ENCODE assay signal across 25 mouse cellular contexts in genomic region chr1:63140231-63140630, GRCm38 (mm10).
"Had no signal": no experiment of that assay in that cellular context is flagged by ENCODE, and none has a peak within 500 bp of the region (broad histone marks: within the 10 kb centered on the region; RNA-seq: fewer than 3 reads in every experiment).

No protein-coding gene starts in this region.

- H3K27me3 ChIP-seq: heart, embryonic 12.5 days; hindbrain, embryonic 12.5 days; limb, embryonic 12.5 days; liver, embryonic 13.5 days; liver, embryonic 15.5 days had no signal

- H3K4me3 ChIP-seq: heart, adult 2 months; heart, embryonic 10.5 days; heart, embryonic 12.5 days; hindbrain, embryonic 10.5 days; hindbrain, embryonic 12.5 days; layer of hippocampus, adult 2 months; left cerebral cortex, adult 2 months; limb, embryonic 10.5 days; limb, embryonic 12.5 days; liver, embryonic 13.5 days; liver, embryonic 15.5 days had no signal

- ATAC-seq: hindbrain, embryonic 16.5 days; intestine, postnatal 0 days had no signal

- H3K4me2 ChIP-seq: heart, embryonic 12.5 days; hindbrain, embryonic 12.5 days; hindbrain, embryonic 14.5 days; limb, embryonic 12.5 days; liver, embryonic 11.5 days; liver, embryonic 13.5 days; liver, embryonic 15.5 days had no signal

- DNase-seq: gastrocnemius, postnatal 10 days; gastrocnemius, postnatal 25 days; heart, adult 2 months; heart, postnatal 10 days; heart, postnatal 4 days; kidney, adult 18-20 months; kidney, adult 8-10 months; kidney, postnatal 10 days; kidney, postnatal 25 days; kidney, postnatal 4 days; liver; liver, embryonic 13.5 days had no signal

- H3K27ac ChIP-seq: heart, adult 2 months; heart, embryonic 10.5 days; hindbrain, embryonic 10.5 days; hindbrain, embryonic 12.5 days; hindbrain, embryonic 14.5 days; layer of hippocampus, adult 2 months; left cerebral cortex, adult 2 months; limb, embryonic 10.5 days; limb, embryonic 12.5 days; liver, embryonic 13.5 days; liver, embryonic 15.5 days had no signal

- H3K9me3 ChIP-seq: heart, embryonic 10.5 days; heart, embryonic 12.5 days; hindbrain, embryonic 10.5 days; hindbrain, embryonic 12.5 days; limb, embryonic 10.5 days; limb, embryonic 12.5 days; liver, embryonic 13.5 days; liver, embryonic 15.5 days had no signal

- H3K9ac ChIP-seq: heart, embryonic 12.5 days; hindbrain, embryonic 12.5 days; hindbrain, embryonic 14.5 days; limb, embryonic 12.5 days; liver, embryonic 13.5 days; liver, embryonic 15.5 days had no signal

- H3K4me1 ChIP-seq: heart, embryonic 10.5 days; heart, embryonic 12.5 days; hindbrain, embryonic 12.5 days; limb, embryonic 10.5 days; limb, embryonic 12.5 days; liver, embryonic 13.5 days; liver, embryonic 15.5 days had no signal
